Comparison of ENCODE assay signal across 21 mouse cellular contexts in the genomic region with DNA sequence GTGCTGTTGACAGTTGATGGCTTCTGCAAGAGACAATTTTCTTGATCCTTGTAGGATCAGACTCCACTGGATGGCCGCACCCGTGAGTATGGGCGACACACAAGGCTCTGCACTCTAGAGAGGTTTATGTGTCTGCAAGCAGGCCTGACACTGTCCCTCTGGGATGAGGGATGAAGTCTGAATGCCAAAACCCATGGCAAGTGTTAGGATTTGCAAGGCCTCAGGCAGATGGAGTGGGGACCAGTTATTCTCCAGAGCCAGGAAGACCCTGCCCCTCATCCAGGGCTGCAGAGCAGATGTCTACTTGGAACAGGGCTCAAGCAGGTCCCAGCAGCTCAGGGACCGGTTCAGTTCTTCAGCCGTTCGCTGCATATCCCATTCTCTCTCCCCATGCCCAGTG. TPM values are rescaled to one million over a fixed set of nuclear protein-coding genes. Genes with fewer than 3 reads are reported as not detected.
A peak's percentile ranks its signal among the peaks of the same experiment; 100 is the strongest.
DNase-seq lines count a peak whose midpoint lies in the region; ATAC-seq and TF ChIP-seq lines count a peak whose summit lies in the region.
"Had no signal": no experiment of that assay in that cellular context is flagged by ENCODE, and none has a peak within 500 bp of the region (broad histone marks: within the 10 kb centered on the region; RNA-seq: fewer than 3 reads in every experiment).

No protein-coding gene starts in this region.

- H3K9ac ChIP-seq in heart, embryonic 14.5 days (ENCODE audit: low read length) = no peak overlapping the region
- no peak overlapping the region for H3K9ac ChIP-seq in kidney, embryonic 14.5 days (ENCODE audit: low read depth, low read length)
- H3K9ac ChIP-seq in stomach, embryonic 15.5 days = no peak overlapping the region
- no peak overlapping the region for H3K9ac ChIP-seq in stomach, postnatal 0 days (ENCODE audit: low read length)
- no peak overlapping the region for H3K9ac ChIP-seq in stomach, embryonic 16.5 days (ENCODE audit: low read length)
- H3K9ac ChIP-seq: embryonic facial prominence, embryonic 15.5 days; forebrain, embryonic 12.5 days; midbrain, embryonic 15.5 days had no signal

- no peak for DNase-seq in heart, postnatal 4 days
- no peak for DNase-seq in kidney, adult 9 months
- no peak for DNase-seq in stomach, postnatal 0 days (ENCODE audit: low spot score)
- DNase-seq: adrenal gland, postnatal 36 days; cerebellum, adult 2 months; gastrocnemius, postnatal 36 days; kidney, postnatal 36 days; layer of hippocampus, adult 9-11 months; lung, postnatal 10 days; retina, postnatal 1 day; thymus, adult 18-20 months had no signal

- no peaks in the 10 kb centered on the region for H3K27me3 ChIP-seq in heart, embryonic 14.5 days (ENCODE audit: control insufficient read depth, insufficient read depth, low read length)
- H3K27me3 ChIP-seq in kidney, embryonic 14.5 days (ENCODE audit: control insufficient read depth, insufficient read depth, low read length) = no peaks in the 10 kb centered on the region
- no peaks in the 10 kb centered on the region for H3K27me3 ChIP-seq in stomach, embryonic 15.5 days (replicated peaks)
- H3K27me3 ChIP-seq in stomach, postnatal 0 days (ENCODE audit: control insufficient read depth, insufficient read depth, low read length) = no peaks in the 10 kb centered on the region
- no peaks in the 10 kb centered on the region for H3K27me3 ChIP-seq in stomach, embryonic 16.5 days (ENCODE audit: control insufficient read depth, insufficient read depth, low read length)
- H3K27me3 ChIP-seq: embryonic facial prominence, embryonic 15.5 days; midbrain, embryonic 15.5 days had no signal

- no peaks in the 10 kb centered on the region for H3K36me3 ChIP-seq in heart, embryonic 14.5 days (ENCODE audit: control insufficient read depth, insufficient read depth, low read length)
- no peaks in the 10 kb centered on the region for H3K36me3 ChIP-seq in kidney, embryonic 14.5 days (ENCODE audit: control insufficient read depth, insufficient read depth, low read length)
- no peaks in the 10 kb centered on the region for H3K36me3 ChIP-seq in stomach, embryonic 15.5 days
- H3K36me3 ChIP-seq in stomach, postnatal 0 days (ENCODE audit: control insufficient read depth, insufficient read depth, low read length) = no peaks in the 10 kb centered on the region
- no peaks in the 10 kb centered on the region for H3K36me3 ChIP-seq in stomach, embryonic 16.5 days (ENCODE audit: control insufficient read depth, insufficient read depth, low read length)
- H3K36me3 ChIP-seq: embryonic facial prominence, embryonic 15.5 days; forebrain, embryonic 12.5 days; midbrain, embryonic 15.5 days had no signal

- TF ChIP-seq EP300 in stomach, postnatal 0 days (optimal IDR thresholded peaks at IDR 0.05) = no peak

- H3K4me1 ChIP-seq in heart, embryonic 14.5 days (ENCODE audit: control insufficient read depth in 2 of 2, insufficient read depth in 2 of 2, low read length in 2 of 2) = peaks cover 13 to 15% of the 10 kb centered on the region in 2 experiments
- peaks cover 9% of the 10 kb centered on the region for H3K4me1 ChIP-seq in kidney, embryonic 14.5 days (ENCODE audit: control insufficient read depth, insufficient read depth, low read length)
- peaks cover 13% of the 10 kb centered on the region; the same call in 1 of the 2 replicates for H3K4me1 ChIP-seq in stomach, embryonic 15.5 days
- no peaks in the 10 kb centered on the region for H3K4me1 ChIP-seq in stomach, postnatal 0 days (replicated peaks; ENCODE audit: control insufficient read depth, insufficient read depth)
- 0 out of 2 replicates have a peak, but pooled peaks cover 10% of the 10 kb centered on the region for H3K4me1 ChIP-seq in stomach, embryonic 16.5 days (ENCODE audit: control insufficient read depth, insufficient read depth, low read length)
- H3K4me1 ChIP-seq: midbrain, embryonic 15.5 days had no signal

- no peaks in the 10 kb centered on the region for H3K9me3 ChIP-seq in heart, embryonic 14.5 days (ENCODE audit: control insufficient read depth, low read length)
- no peaks in the 10 kb centered on the region for H3K9me3 ChIP-seq in kidney, embryonic 14.5 days (ENCODE audit: control insufficient read depth, low read length)
- H3K9me3 ChIP-seq in stomach, embryonic 15.5 days = no peaks in the 10 kb centered on the region
- no peaks in the 10 kb centered on the region for H3K9me3 ChIP-seq in stomach, postnatal 0 days (ENCODE audit: control insufficient read depth, low read length)
- no peaks in the 10 kb centered on the region for H3K9me3 ChIP-seq in stomach, embryonic 16.5 days (replicated peaks; ENCODE audit: control insufficient read depth, low read length)
- H3K9me3 ChIP-seq: embryonic facial prominence, embryonic 15.5 days; forebrain, embryonic 12.5 days; megakaryocyte, embryonic 14.5 days; midbrain, embryonic 15.5 days had no signal

- no peak for TF ChIP-seq CTCF in stomach, postnatal 0 days (IDR thresholded peaks at IDR 0.05; ENCODE audit: low read depth)

- WGBS in heart, embryonic 14.5 days = 90% methylated on average over 6 of the region's 6 CpGs
- 92% methylated on average over 6 of the region's 6 CpGs for WGBS in kidney, embryonic 14.5 days
- 89% methylated on average over 6 of the region's 6 CpGs for WGBS in stomach, embryonic 15.5 days
- WGBS in stomach, postnatal 0 days = 87% methylated on average over 6 of the region's 6 CpGs
- 87% methylated on average over 6 of the region's 6 CpGs for WGBS in stomach, embryonic 16.5 days

- no peak overlapping the region for H3K4me3 ChIP-seq in heart, embryonic 14.5 days (ENCODE audit: control insufficient read depth in 1 of 2, insufficient read depth in 1 of 2, low read depth in 1 of 2, low read length in 2 of 2)
- H3K4me3 ChIP-seq in kidney, embryonic 14.5 days (ENCODE audit: low read length) = no peak overlapping the region
- H3K4me3 ChIP-seq in stomach, embryonic 15.5 days (replicated peaks) = no peak overlapping the region
- H3K4me3 ChIP-seq in stomach, postnatal 0 days (ENCODE audit: low read depth, low read length) = no peak overlapping the region
- no peak overlapping the region for H3K4me3 ChIP-seq in stomach, embryonic 16.5 days (replicated peaks; ENCODE audit: low read length)
- H3K4me3 ChIP-seq: embryonic facial prominence, embryonic 15.5 days; forebrain, embryonic 12.5 days; midbrain, embryonic 15.5 days had no signal

- peak overlapping the region; percentile 10 to 15; a peak in 2 of 4 replicates for H3K27ac ChIP-seq in heart, embryonic 14.5 days (replicated peaks in 1 of 2; ENCODE audit: control insufficient read depth in 1 of 2, insufficient read depth in 1 of 2, low read depth in 2 of 2, low read length in 2 of 2)
- 0 out of 2 replicates have a peak overlapping the region, but pooled peaks have one; percentile 12 for H3K27ac ChIP-seq in kidney, embryonic 14.5 days (ENCODE audit: low read depth, low read length)
- H3K27ac ChIP-seq in stomach, embryonic 15.5 days = 0 out of 2 replicates have a peak overlapping the region, but pooled peaks have one; percentile 11
- H3K27ac ChIP-seq in stomach, postnatal 0 days (replicated peaks) = no peak overlapping the region
- H3K27ac ChIP-seq in stomach, embryonic 16.5 days (ENCODE audit: low read length) = peak overlapping the region; percentile 27; the same call in 1 of the 2 replicates
- H3K27ac ChIP-seq: embryonic facial prominence, embryonic 15.5 days; forebrain, embryonic 12.5 days; midbrain, embryonic 15.5 days had no signal

- ATAC-seq in heart, embryonic 14.5 days (ENCODE audit: insufficient number of reproducible peaks, insufficient read depth, low FRiP score, low read depth) = no peak
- ATAC-seq in kidney, embryonic 14.5 days (ENCODE audit: low FRiP score, low TSS enrichment) = no peak
- ATAC-seq in stomach, embryonic 15.5 days (ENCODE audit: insufficient read depth, low FRiP score, low read depth) = no peak
- ATAC-seq in stomach, postnatal 0 days (ENCODE audit: low FRiP score, low TSS enrichment) = no peak
- ATAC-seq in stomach, embryonic 16.5 days (ENCODE audit: insufficient read depth, low FRiP score) = no peak
- no peak for ATAC-seq in erythroblast, adult 5-6 weeks (replicated peaks; ENCODE audit: low FRiP score, poor library complexity, severe bottlenecking)
- ATAC-seq: midbrain, embryonic 15.5 days had no signal

- no peak overlapping the region for H3K4me2 ChIP-seq in heart, embryonic 14.5 days (ENCODE audit: low read length)
- no peak overlapping the region for H3K4me2 ChIP-seq in kidney, embryonic 14.5 days (replicated peaks; ENCODE audit: low read depth, low read length)
- no peak overlapping the region for H3K4me2 ChIP-seq in stomach, embryonic 15.5 days
- H3K4me2 ChIP-seq in stomach, postnatal 0 days (replicated peaks; ENCODE audit: low read depth) = no peak overlapping the region
- no peak overlapping the region for H3K4me2 ChIP-seq in stomach, embryonic 16.5 days (ENCODE audit: low read depth, low read length)
- H3K4me2 ChIP-seq: embryonic facial prominence, embryonic 15.5 days; forebrain, embryonic 12.5 days; liver, embryonic 11.5 days; midbrain, embryonic 15.5 days had no signal

RNA-seq across cellular contexts. Expression of gene Ppp1r13b, which starts 7.9 kb away (rescaled TPM):
- polyA plus RNA-seq in heart, embryonic 14.5 days (2014; fragmentation: Nextera tagmentation; extraction: Ambion mirVana) = 15.4 and 15.5 TPM in 2 replicates
- total RNA-seq in heart, postnatal 4 days (2021) = 10 to 100 TPM; 24.8 to 25.7 TPM
- 13.6 and 20.6 TPM in 2 replicates for polyA plus RNA-seq in kidney, embryonic 14.5 days (2014; fragmentation: Nextera tagmentation; extraction: Ambion mirVana)
- polyA plus RNA-seq in stomach, embryonic 15.5 days (2015; fragmentation: Nextera tagmentation; extraction: Ambion mirVana) = 22.8 and 22.9 TPM in 2 replicates
- polyA plus RNA-seq in stomach, postnatal 0 days (2015; fragmentation: Nextera tagmentation; extraction: Ambion mirVana) = 18.9 and 21.5 TPM in 2 replicates
- 8.3 and 10.6 TPM in 2 replicates for polyA plus RNA-seq in stomach, embryonic 16.5 days (2015; fragmentation: Nextera tagmentation; extraction: Ambion mirVana)
- 8.3 and 8.6 TPM in 2 replicates for total RNA-seq in erythroblast, adult 5-6 weeks (2015; ENCODE audit: low replicate concordance)
- total RNA-seq in erythroblast, adult 5-6 weeks (2017; ENCODE audit: low replicate concordance) = 13.4 and 20.5 TPM in 2 replicates

RNA-seq across cellular contexts. Expression of gene Atp5mpl, which starts 51.0 kb away (rescaled TPM):
- 1,909 and 2,053 TPM in 2 replicates for polyA plus RNA-seq in heart, embryonic 14.5 days (2014; fragmentation: Nextera tagmentation; extraction: Ambion mirVana)
- 1,000 to 10,000 TPM; 1,243 to 1,298 TPM for total RNA-seq in heart, postnatal 4 days (2021)
- polyA plus RNA-seq in kidney, embryonic 14.5 days (2014; fragmentation: Nextera tagmentation; extraction: Ambion mirVana) = 689 and 1,049 TPM in 2 replicates
- polyA plus RNA-seq in stomach, embryonic 15.5 days (2015; fragmentation: Nextera tagmentation; extraction: Ambion mirVana) = 711 and 748 TPM in 2 replicates
- polyA plus RNA-seq in stomach, postnatal 0 days (2015; fragmentation: Nextera tagmentation; extraction: Ambion mirVana) = 814 and 865 TPM in 2 replicates
- 648 and 711 TPM in 2 replicates for polyA plus RNA-seq in stomach, embryonic 16.5 days (2015; fragmentation: Nextera tagmentation; extraction: Ambion mirVana)
- 150 and 160 TPM in 2 replicates for total RNA-seq in erythroblast, adult 5-6 weeks (2015; ENCODE audit: low replicate concordance)
- 72.8 and 92.6 TPM in 2 replicates for total RNA-seq in erythroblast, adult 5-6 weeks (2017; ENCODE audit: low replicate concordance)

RNA-seq across cellular contexts. Expression of gene Tdrd9, which starts 55.6 kb away (rescaled TPM):
- 0.16 and 0.49 TPM in 2 replicates for polyA plus RNA-seq in heart, embryonic 14.5 days (2014; fragmentation: Nextera tagmentation; extraction: Ambion mirVana)
- total RNA-seq in heart, postnatal 4 days (2021) = under 1 TPM; 0.33 to 0.50 TPM
- polyA plus RNA-seq in kidney, embryonic 14.5 days (2014; fragmentation: Nextera tagmentation; extraction: Ambion mirVana) = 0.44 and 0.65 TPM in 2 replicates
- 0.23 and 0.27 TPM in 2 replicates for polyA plus RNA-seq in stomach, embryonic 15.5 days (2015; fragmentation: Nextera tagmentation; extraction: Ambion mirVana)
- 0.01 TPM in 1 of 2 replicates, not detected in the other for polyA plus RNA-seq in stomach, postnatal 0 days (2015; fragmentation: Nextera tagmentation; extraction: Ambion mirVana)
- 0.13 and 0.14 TPM in 2 replicates for polyA plus RNA-seq in stomach, embryonic 16.5 days (2015; fragmentation: Nextera tagmentation; extraction: Ambion mirVana)
- total RNA-seq in erythroblast, adult 5-6 weeks (2015; ENCODE audit: low replicate concordance) = not detected in 2 replicates
- not detected in 2 replicates for total RNA-seq in erythroblast, adult 5-6 weeks (2017; ENCODE audit: low replicate concordance)
- total RNA-seq: gastrocnemius, postnatal 36 days had no signal
